Mouse (Mus musculus) limb, embryonic 10.5 days (tissue): Measurements from ENCODE around the gene Agap2. TPM values are rescaled to one million over a fixed set of nuclear protein-coding genes. Genes with fewer than 3 reads are reported as not detected.
A peak's percentile ranks its signal among the peaks of the same experiment; 100 is the strongest.
"Not testable (repeated sequence)": the region's sequence is repeated elsewhere in the genome, so short reads cannot be mapped to it uniquely, and the experiment has no call there.

ENCODE experiments used
- DNase-seq: peaks from one replicate; pipeline ENCODE4 v3.0.0-alpha.2; 2017; ENCODE audit warnings: low spot score
- H3K27ac ChIP-seq: fragments of 300-500 bp; sonication (generic); 2 replicates; pipeline ENCODE4 v1.5.1; 2016; ENCODE audit warnings: mild to moderate bottlenecking
- H3K27me3 ChIP-seq: fragments of 300-500 bp; sonication (generic); 2 replicates; pipeline ENCODE4 v1.6.1; 2016; ENCODE audit warnings: low read depth, mild to moderate bottlenecking; ENCODE audit not compliant: poor library complexity, severe bottlenecking
- H3K36me3 ChIP-seq: fragments of 300-500 bp; sonication (generic); 2 replicates; pipeline ENCODE4 v1.6.1; 2016; ENCODE audit warnings: mild to moderate bottlenecking, moderate library complexity
- H3K4me1 ChIP-seq: fragments of 300-500 bp; sonication (generic); 2 replicates; pipeline ENCODE4 v1.6.1; 2016
- H3K4me3 ChIP-seq: fragments of 300-500 bp; sonication (generic); 2 replicates; pipeline ENCODE4 v1.5.1; 2016; ENCODE audit warnings: mild to moderate bottlenecking, moderate library complexity
- H3K9me3 ChIP-seq: fragments of 300-500 bp; sonication (generic); replicated peaks from 2 replicates; pipeline ENCODE4 v1.6.1; 2016; ENCODE audit warnings: mild to moderate bottlenecking
- WGBS: fragments of 180-500 bp; shearing (Covaris S2); methylation state at CpG from one replicate; pipeline ENCODE4 v1.1.7; 2016; 5-methylcytosine and 5-hydroxymethylcytosine counted together
- polyA plus RNA-seq: library from polyadenylated mRNA; unstranded; fragments of >200 nt; fragmentation: Nextera tagmentation; extraction: Ambion mirVana; gene quantifications from 2 replicates; pipeline ENCODE4 v1.2.1, GENCODE M21; 2016

Gene Agap2
- polyA plus RNA-seq, 1 experiment from 2014 or later = 0.03 TPM

- not testable (repeated sequence) for DNase-seq, H3K9me3 ChIP-seq, H3K4me3 ChIP-seq, H3K36me3 ChIP-seq, H3K27ac ChIP-seq
- 79% methylated on average over 2 of the region's 2 CpGs for WGBS
- H3K27me3 ChIP-seq = peaks cover 33% of the 10 kb centered on the region
- peaks cover 35% of the 10 kb centered on the region for H3K4me1 ChIP-seq
Observed at GRCm38 (mm10) chr10:127072969-127073368, 2.1 kb upstream of the Agap2 start.

GRCm38 (mm10) chr10:127073981-127074380 lies 1.1 kb upstream of the Agap2 start:
- DNase-seq = no peak
- Histone ChIP-seq H3K4me1 (peaks cover 38% of the 10 kb centered on the region), H3K36me3 (no peaks in the 10 kb centered on the region), H3K4me3 (no peak overlapping the region), H3K27me3 (peaks cover 43% of the 10 kb centered on the region), H3K27ac (no peak overlapping the region), H3K9me3 (no peaks in the 10 kb centered on the region)
- WGBS = 92% methylated on average over 1 of the region's 1 CpGs

- peaks cover 45% of the 10 kb centered on the region for H3K4me1 ChIP-seq
- H3K27ac ChIP-seq = no peak overlapping the region
- no peak for DNase-seq
- H3K9me3 ChIP-seq = no peaks in the 10 kb centered on the region
- no peaks in the 10 kb centered on the region for H3K36me3 ChIP-seq
- 82% methylated on average over 8 of the region's 8 CpGs for WGBS
- no peak overlapping the region for H3K4me3 ChIP-seq
- H3K27me3 ChIP-seq = peaks cover 60% of the 10 kb centered on the region
Observed at GRCm38 (mm10) chr10:127075651-127076050, 567 bp downstream of the Agap2 start.

- H3K9me3 ChIP-seq = no peaks in the 10 kb centered on the region
- no peak for DNase-seq
- H3K27ac ChIP-seq = no peak overlapping the region
- peaks cover 64% of the 10 kb centered on the region for H3K27me3 ChIP-seq
- no peaks in the 10 kb centered on the region for H3K36me3 ChIP-seq
- H3K4me1 ChIP-seq = peaks cover 44% of the 10 kb centered on the region
- 38% methylated on average over 4 of the region's 4 CpGs for WGBS
- no peak overlapping the region for H3K4me3 ChIP-seq
Observed at GRCm38 (mm10) chr10:127076082-127076481, 998 bp downstream of the Agap2 start.

- H3K4me1 ChIP-seq = peaks cover 51% of the 10 kb centered on the region
- 4% methylated on average over 10 of the region's 10 CpGs for WGBS
- H3K27me3 ChIP-seq = peaks cover 79% of the 10 kb centered on the region
- H3K27ac ChIP-seq = no peak overlapping the region
- H3K9me3 ChIP-seq = no peaks in the 10 kb centered on the region
- H3K4me3 ChIP-seq = no peak overlapping the region
- no peak for DNase-seq
- no peaks in the 10 kb centered on the region for H3K36me3 ChIP-seq
Observed at GRCm38 (mm10) chr10:127077515-127077914, 2.4 kb downstream of the Agap2 start.

- H3K9me3 ChIP-seq = no peaks in the 10 kb centered on the region
- no peaks in the 10 kb centered on the region for H3K36me3 ChIP-seq
- no peak overlapping the region for H3K27ac ChIP-seq
- peak overlapping the region; percentile 61 for H3K4me3 ChIP-seq
- WGBS = 5% methylated on average over 12 of the region's 12 CpGs
- peaks cover 85% of the 10 kb centered on the region for H3K27me3 ChIP-seq
- peaks cover 51% of the 10 kb centered on the region for H3K4me1 ChIP-seq
- DNase-seq = no peak
Observed at GRCm38 (mm10) chr10:127078001-127078676, 3.1 kb downstream of the Agap2 start.

- Histone ChIP-seq H3K4me1 (peaks cover 51% of the 10 kb centered on the region), H3K4me3 (peak overlapping the region; percentile 61), H3K9me3 (no peaks in the 10 kb centered on the region), H3K36me3 (no peaks in the 10 kb centered on the region), H3K27me3 (peaks cover 93% of the 10 kb centered on the region), H3K27ac (peak overlapping the region; percentile 60)
- 2% methylated on average over 49 of the region's 49 CpGs for WGBS
- DNase-seq = peak; percentile 71
Observed at GRCm38 (mm10) chr10:127078677-127079575, 3.8 kb downstream of the Agap2 start.

- 1% methylated on average over 70 of the region's 70 CpGs for WGBS
- peak; percentile 60 for DNase-seq
Observed at GRCm38 (mm10) chr10:127079665-127080391, 4.7 kb downstream of the Agap2 start.

GRCm38 (mm10) chr10:127080901-127081780 lies 6.1 kb downstream of the Agap2 start:
- 3% methylated on average over 48 of the region's 48 CpGs for WGBS
- no peak overlapping the region for H3K27ac ChIP-seq
- peaks cover 46% of the 10 kb centered on the region for H3K4me1 ChIP-seq
- peak overlapping the region; percentile 28 for H3K4me3 ChIP-seq
- peak; percentile 41 for DNase-seq
- H3K27me3 ChIP-seq = peaks cover 95% of the 10 kb centered on the region
- no peaks in the 10 kb centered on the region for H3K9me3 ChIP-seq
- no peaks in the 10 kb centered on the region for H3K36me3 ChIP-seq

More at GRCm38 (mm10) chr10:127079665-127080391, 4.7 kb downstream of the Agap2 start:
- Histone ChIP-seq H3K4me3 (peak overlapping the region; percentile 61), H3K36me3 (no peaks in the 10 kb centered on the region), H3K27ac (peak overlapping the region; percentile 60), H3K27me3 (peaks cover 100% of the 10 kb centered on the region), H3K9me3 (no peaks in the 10 kb centered on the region), H3K4me1 (peaks cover 51% of the 10 kb centered on the region)

- H3K9me3 ChIP-seq = no peaks in the 10 kb centered on the region
- WGBS = 32% methylated on average over 8 of the region's 8 CpGs
- H3K27me3 ChIP-seq = peaks cover 95% of the 10 kb centered on the region
- no peaks in the 10 kb centered on the region for H3K36me3 ChIP-seq
- no peak overlapping the region for H3K4me3 ChIP-seq
- peak; percentile 56 for DNase-seq
- peaks cover 45% of the 10 kb centered on the region for H3K4me1 ChIP-seq
- H3K27ac ChIP-seq = no peak overlapping the region
Observed at GRCm38 (mm10) chr10:127081996-127082620, 7.0 kb downstream of the Agap2 start.

- no peak overlapping the region for H3K27ac ChIP-seq
- no peaks in the 10 kb centered on the region for H3K36me3 ChIP-seq
- DNase-seq = no peak
- peaks cover 95% of the 10 kb centered on the region for H3K27me3 ChIP-seq
- WGBS = 26% methylated on average over 8 of the region's 8 CpGs
- H3K9me3 ChIP-seq = no peaks in the 10 kb centered on the region
- no peak overlapping the region for H3K4me3 ChIP-seq
- peaks cover 34% of the 10 kb centered on the region for H3K4me1 ChIP-seq
Observed at GRCm38 (mm10) chr10:127083292-127083914, 8.3 kb downstream of the Agap2 start.
